Mouse (Mus musculus) embryo, embryonic 11 days (tissue): ENCODE data around the gene Gm8453.
"Not testable (repeated sequence)": the region's sequence is repeated elsewhere in the genome, so short reads cannot be mapped to it uniquely, and the experiment has no call there.

ENCODE experiments used
- DNase-seq: peaks from one replicate; pipeline ENCODE4 v3.0.0-alpha.2; 2015

Gm8453 gene

GRCm38 (mm10) chr7:22229384-22229783, at the start of gene Gm8453:
Gene Gm8453 (minus strand): TSS chr7:22229484.
- DNase-seq: not testable (repeated sequence)

DNA sequence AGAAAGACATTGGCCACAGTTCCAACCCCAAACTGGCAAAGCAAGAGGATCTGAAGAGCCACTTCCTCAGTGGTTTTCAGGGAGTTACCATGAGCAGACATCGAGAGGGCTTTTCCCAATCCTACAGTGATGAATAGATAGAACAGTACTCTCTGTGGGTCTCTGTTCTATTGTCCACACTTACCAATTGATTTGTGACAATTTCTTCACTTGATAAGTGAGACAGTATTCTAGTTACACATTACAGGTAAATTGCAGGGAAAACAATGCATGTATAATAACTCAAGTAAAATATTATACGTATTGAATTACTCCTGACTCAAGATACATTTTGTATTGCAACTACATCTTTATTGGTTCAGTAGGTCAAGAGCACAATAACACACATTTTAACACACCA, 28.1 kb downstream of the Gm8453 start, which contains the start of gene Gm8653:
Gene Gm8653, minus strand, starts transcription at position 101 of the 400 bp plus-strand sequence.
- DNase-seq: not testable (repeated sequence)

- not testable (repeated sequence) for DNase-seq
Observed at GRCm38 (mm10) chr7:22189077-22189476, 40.2 kb downstream of the Gm8453 start, which contains the start of gene Vmn1r143. Gene Vmn1r143 (plus strand): TSS chr7:22189377.
